Comparison of ENCODE assay signal across 11 mouse cellular contexts in the genomic region with DNA sequence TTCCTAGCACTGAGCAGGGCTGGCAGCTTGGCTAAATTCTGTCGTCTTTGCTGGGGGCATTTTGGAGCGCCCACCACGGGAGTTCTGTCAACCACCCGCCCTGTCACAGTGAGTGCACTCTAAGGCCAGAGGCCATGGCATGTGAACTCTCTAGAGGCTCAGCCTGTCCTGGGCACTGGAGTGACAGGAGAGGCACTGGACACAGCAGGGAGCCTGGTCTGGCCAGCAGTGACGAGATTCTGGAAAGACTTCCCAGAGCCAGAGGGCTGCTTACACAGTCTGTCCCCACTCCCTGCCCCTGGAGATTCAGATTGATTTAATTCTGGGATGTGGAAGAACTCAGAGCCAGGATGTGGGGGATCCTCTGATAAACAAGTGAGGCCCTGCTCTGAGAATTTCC.
A peak's percentile ranks its signal among the peaks of the same experiment; 100 is the strongest.
DNase-seq lines count a peak whose midpoint lies in the region; ATAC-seq and TF ChIP-seq lines count a peak whose summit lies in the region.
"Had no signal": no experiment of that assay in that cellular context is flagged by ENCODE, and none has a peak within 500 bp of the region (broad histone marks: within the 10 kb centered on the region; RNA-seq: fewer than 3 reads in every experiment).

No protein-coding gene starts in this region.

- 65% methylated on average over 5 of the region's 5 CpGs for WGBS in lung, postnatal 0 days
- WGBS in hindbrain, embryonic 15.5 days = 36% methylated on average over 5 of the region's 5 CpGs
- 58% methylated on average over 5 of the region's 5 CpGs for WGBS in stomach, embryonic 16.5 days

- H3K4me2 ChIP-seq in lung, postnatal 0 days (replicated peaks; ENCODE audit: low read depth, low read length) = no peak overlapping the region
- H3K4me2 ChIP-seq in hindbrain, embryonic 15.5 days = no peak overlapping the region
- H3K4me2 ChIP-seq in stomach, embryonic 16.5 days (ENCODE audit: low read depth, low read length) = no peak overlapping the region

- H3K4me1 ChIP-seq in lung, postnatal 0 days (ENCODE audit: insufficient read depth, low read depth, low read length) = no peaks in the 10 kb centered on the region
- H3K4me1 ChIP-seq in hindbrain, embryonic 15.5 days (replicated peaks) = peaks cover 69% of the 10 kb centered on the region
- peaks cover 57% of the 10 kb centered on the region for H3K4me1 ChIP-seq in stomach, embryonic 16.5 days (ENCODE audit: control insufficient read depth, insufficient read depth, low read length)

- no peak for TF ChIP-seq CTCF in lung, postnatal 0 days (IDR thresholded peaks at IDR 0.05)

- H3K27ac ChIP-seq in lung, postnatal 0 days (ENCODE audit: low read length) = no peak overlapping the region
- H3K27ac ChIP-seq in hindbrain, embryonic 15.5 days (replicated peaks) = peak overlapping the region; percentile 31
- peak overlapping the region; percentile 13; the same call in 1 of the 2 replicates for H3K27ac ChIP-seq in stomach, embryonic 16.5 days (ENCODE audit: low read length)
- H3K27ac ChIP-seq: left cerebral cortex, adult 2 months; liver, embryonic 14.5 days had no signal

- ATAC-seq in lung, postnatal 0 days = peak; percentile 46
- no peak for ATAC-seq in hindbrain, embryonic 15.5 days (ENCODE audit: low FRiP score, low read depth)
- ATAC-seq in stomach, embryonic 16.5 days (ENCODE audit: insufficient read depth, low FRiP score) = no peak
- ATAC-seq: CD4-positive, CD25-positive, alpha-beta regulatory T cell, adult 4 months had no signal

- H3K27me3 ChIP-seq in lung, postnatal 0 days (replicated peaks; ENCODE audit: insufficient read depth, low read length) = no peaks in the 10 kb centered on the region
- H3K27me3 ChIP-seq in hindbrain, embryonic 15.5 days = no peaks in the 10 kb centered on the region
- no peaks in the 10 kb centered on the region for H3K27me3 ChIP-seq in stomach, embryonic 16.5 days (ENCODE audit: control insufficient read depth, insufficient read depth, low read length)

- H3K36me3 ChIP-seq in lung, postnatal 0 days (ENCODE audit: insufficient read depth, low read length) = no peaks in the 10 kb centered on the region
- no peaks in the 10 kb centered on the region for H3K36me3 ChIP-seq in hindbrain, embryonic 15.5 days
- no peaks in the 10 kb centered on the region for H3K36me3 ChIP-seq in stomach, embryonic 16.5 days (ENCODE audit: control insufficient read depth, insufficient read depth, low read length)

- TF ChIP-seq EP300 in lung, postnatal 0 days (IDR thresholded peaks at IDR 0.05) = no peak

- DNase-seq in gastrocnemius, adult 18-20 months (ENCODE audit: low spot score) = peak; percentile 33
- DNase-seq in gastrocnemius, postnatal 10 days = no peak
- DNase-seq in lung, postnatal 0 days (ENCODE audit: low spot score) = no peak
- no peak for DNase-seq in lung, postnatal 14 days
- DNase-seq in right cerebral cortex, postnatal 10 days (ENCODE audit: low spot score in 2 of 2) = no peak
- DNase-seq: heart, postnatal 10 days had no signal

- H3K9me3 ChIP-seq in lung, postnatal 0 days (ENCODE audit: low read length) = no peaks in the 10 kb centered on the region
- H3K9me3 ChIP-seq in hindbrain, embryonic 15.5 days = no peaks in the 10 kb centered on the region
- no peaks in the 10 kb centered on the region for H3K9me3 ChIP-seq in stomach, embryonic 16.5 days (replicated peaks; ENCODE audit: control insufficient read depth, low read length)

- no peak overlapping the region for H3K9ac ChIP-seq in lung, postnatal 0 days (replicated peaks; ENCODE audit: low read depth)
- no peak overlapping the region for H3K9ac ChIP-seq in hindbrain, embryonic 15.5 days
- H3K9ac ChIP-seq in stomach, embryonic 16.5 days (ENCODE audit: low read length) = no peak overlapping the region
- H3K9ac ChIP-seq: liver, embryonic 14.5 days had no signal

- no peak overlapping the region for H3K4me3 ChIP-seq in lung, postnatal 0 days (ENCODE audit: low read depth, low read length)
- H3K4me3 ChIP-seq in hindbrain, embryonic 15.5 days = no peak overlapping the region
- H3K4me3 ChIP-seq in stomach, embryonic 16.5 days (replicated peaks; ENCODE audit: low read length) = no peak overlapping the region
- H3K4me3 ChIP-seq: left cerebral cortex, adult 2 months had no signal
